Mouse (Mus musculus) hindbrain, embryonic 11.5 days (tissue): ENCODE results near the gene Ctsl. TPM values are rescaled to one million over a fixed set of nuclear protein-coding genes. Genes with fewer than 3 reads are reported as not detected.

Experiments
- ATAC-seq: fragments of 200-750 bp; cut with Nextera tagmentation; 2 replicates; pipeline ENCODE4 v1.8.0; 2017; ENCODE audit warnings: mild to moderate bottlenecking, moderate TSS enrichment, moderate library complexity; ENCODE audit not compliant: low FRiP score
- DNase-seq: peaks from one replicate; pipeline ENCODE4 v3.0.0-alpha.2; 2015; ENCODE audit warnings: low spot score
- H3K27ac ChIP-seq: fragments of 300-500 bp; sonication (generic); 2 replicates; pipeline ENCODE4 v1.5.1; 2014; ENCODE audit warnings: mild to moderate bottlenecking, low read depth, low read length
- H3K27me3 ChIP-seq: fragments of 300-500 bp; sonication (generic); 2 replicates; pipeline ENCODE4 v1.6.1; 2014; ENCODE audit warnings: mild to moderate bottlenecking, low read length, moderate library complexity, mixed read lengths; ENCODE audit not compliant: control insufficient read depth, insufficient read depth
- H3K36me3 ChIP-seq: fragments of 300-500 bp; sonication (generic); 2 replicates; pipeline ENCODE4 v1.6.1; 2014; ENCODE audit warnings: mild to moderate bottlenecking, low read length, moderate library complexity, mixed read lengths; ENCODE audit not compliant: control insufficient read depth, insufficient read depth
- H3K4me1 ChIP-seq: fragments of 300-500 bp; sonication (generic); replicated peaks from 2 replicates; pipeline ENCODE4 v1.6.1; 2014; ENCODE audit warnings: low read length, mixed read lengths; ENCODE audit not compliant: control insufficient read depth, insufficient read depth
- H3K4me2 ChIP-seq: fragments of 300-500 bp; sonication (generic); replicated peaks from 2 replicates; pipeline ENCODE4 v1.6.1; 2014; ENCODE audit warnings: mild to moderate bottlenecking, low read depth, low read length
- H3K4me3 ChIP-seq: fragments of 300-500 bp; sonication (generic); 2 replicates; pipeline ENCODE4 v1.5.1; 2014; ENCODE audit warnings: low read depth, low read length
- H3K9ac ChIP-seq: fragments of 300-500 bp; sonication (generic); 2 replicates; pipeline ENCODE4 v1.6.1; 2014; ENCODE audit warnings: low read depth, low read length
- H3K9me3 ChIP-seq: fragments of 300-500 bp; sonication (generic); 2 replicates; pipeline ENCODE4 v1.6.1; 2016; ENCODE audit warnings: low read length; ENCODE audit not compliant: control insufficient read depth
- WGBS: fragments of 180-500 bp; shearing (Covaris S2); extraction: QIAGEN DNeasy Blood & Tissue Kit; methylation state at CpG from one replicate; pipeline ENCODE4 v1.1.7; 2014; 5-methylcytosine and 5-hydroxymethylcytosine counted together
- polyA plus RNA-seq: library from polyadenylated mRNA; unstranded; fragments of >200 nt; fragmentation: Nextera tagmentation; extraction: Ambion mirVana; gene quantifications from 2 replicates; pipeline ENCODE4 v1.2.1, GENCODE M21; 2014

The Ctsl gene
- polyA plus RNA-seq: 122 and 135 TPM in 2 replicates

DNA sequence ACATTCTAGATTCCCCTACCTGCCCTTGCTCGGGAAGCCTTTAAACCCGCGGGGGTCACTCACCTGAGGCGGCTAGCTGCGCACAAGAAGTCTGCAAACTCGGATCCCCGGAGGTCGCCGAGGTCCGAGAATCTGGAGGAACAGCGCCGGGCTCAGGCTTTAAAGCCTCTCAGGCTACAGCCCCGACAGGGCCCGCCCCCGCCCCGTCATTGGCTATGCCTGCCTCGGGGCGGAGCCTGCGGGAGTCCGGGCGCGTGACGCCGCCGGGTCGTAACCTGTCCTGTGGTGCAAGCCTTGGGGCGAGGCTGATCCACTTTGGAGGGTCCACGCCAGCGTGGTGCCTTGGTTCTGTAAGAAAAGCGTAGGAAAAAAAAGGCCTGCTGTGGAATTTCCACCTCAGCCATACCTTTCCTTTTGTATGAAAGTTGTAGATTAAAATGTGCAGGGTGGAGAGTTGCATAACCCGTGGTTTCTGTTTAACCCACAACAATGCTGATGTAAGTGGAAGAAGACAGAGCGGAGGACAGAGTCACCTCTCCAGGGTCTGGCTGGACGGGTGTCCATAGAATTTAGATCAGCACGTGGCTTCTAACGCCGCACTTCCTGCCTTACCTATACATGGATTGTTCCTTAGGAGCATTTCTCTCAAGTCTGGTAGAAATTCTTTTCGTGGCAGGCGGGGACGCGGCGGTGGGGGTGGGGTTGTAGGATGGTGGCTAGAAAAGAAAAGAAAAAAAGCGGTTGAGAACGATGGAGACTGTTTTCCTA is at the start of gene Ctsl:
Ctsl (minus strand) TSS at position 718 of the 768 bp plus-strand sequence.
- H3K4me2 ChIP-seq: peak within 1 kb of the TSS; percentile 55
- peak within 1 kb of the TSS; percentile 58 for H3K9ac ChIP-seq
- under 1% methylated on average over 43 of the region's 43 CpGs for WGBS
- ATAC-seq: peak; percentile 100
- H3K36me3 ChIP-seq: peaks cover 7% of the 10 kb centered on the region; the same call in 1 of the 2 replicates
- no peaks in the 10 kb centered on the region for H3K27me3 ChIP-seq
- no peaks in the 10 kb centered on the region for H3K4me1 ChIP-seq
- peak; percentile 93 for DNase-seq
- peak within 1 kb of the TSS; percentile 33; the same call in 1 of the 2 replicates for H3K27ac ChIP-seq
- no peaks in the 10 kb centered on the region for H3K9me3 ChIP-seq
- peak within 1 kb of the TSS; percentile 54 for H3K4me3 ChIP-seq

DNA sequence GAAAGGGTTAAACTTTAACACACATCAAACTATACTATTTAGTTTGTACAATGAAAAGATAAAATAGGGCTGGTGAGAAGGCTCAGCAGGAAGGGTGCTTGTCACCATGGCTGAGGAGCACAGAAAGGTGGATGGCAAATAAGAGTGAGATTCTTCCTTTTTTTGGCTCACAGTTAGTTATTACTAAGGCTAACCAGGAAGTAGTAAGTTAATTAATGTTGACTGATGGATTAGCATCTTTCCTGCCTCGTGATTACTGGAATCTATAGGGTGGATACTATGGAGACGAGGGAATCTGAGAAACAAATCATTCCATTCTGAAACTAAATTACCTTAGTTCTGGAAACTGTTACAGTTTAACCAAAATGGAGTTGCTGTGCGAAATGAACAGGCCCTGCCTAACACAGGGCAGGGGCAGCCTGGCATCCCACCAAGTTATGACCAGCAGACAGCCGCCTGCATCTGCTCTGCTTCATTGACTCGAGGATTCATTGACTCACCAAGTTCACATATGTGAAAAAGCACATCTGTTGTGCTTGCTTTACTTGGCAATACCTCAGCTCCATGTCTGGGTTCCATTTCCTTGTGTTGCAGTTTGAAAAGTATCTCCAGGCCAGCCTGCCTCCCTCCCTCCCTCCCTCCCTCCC is 46.4 kb upstream of the Ctsl start:
- 65% methylated on average over 5 of the region's 5 CpGs for WGBS
- DNase-seq: no peak
- no peaks in the 10 kb centered on the region for H3K27me3 ChIP-seq

GRCm38 (mm10) chr13:64415659-64416058 is 45.0 kb upstream of the Ctsl start:
- no peak for ATAC-seq
- Histone ChIP-seq H3K36me3 (no peaks in the 10 kb centered on the region), H3K4me1 (no peaks in the 10 kb centered on the region), H3K27ac (no peak overlapping the region), H3K9ac (no peak overlapping the region), H3K4me3 (no peak overlapping the region), H3K4me2 (no peak overlapping the region), H3K27me3 (no peaks in the 10 kb centered on the region), H3K9me3 (no peaks in the 10 kb centered on the region)
- DNase-seq: no peak
- 87% methylated on average over 2 of the region's 2 CpGs for WGBS

More for the DNA sequence above, 46.4 kb upstream of the Ctsl start:
- H3K4me2 ChIP-seq: no peak overlapping the region
- H3K4me3 ChIP-seq: no peak overlapping the region
- H3K4me1 ChIP-seq: no peaks in the 10 kb centered on the region
- no peaks in the 10 kb centered on the region for H3K9me3 ChIP-seq
- H3K9ac ChIP-seq: no peak overlapping the region
- ATAC-seq: no peak
- H3K27ac ChIP-seq: no peak overlapping the region
- H3K36me3 ChIP-seq: no peaks in the 10 kb centered on the region

- Histone ChIP-seq H3K9ac (no peak overlapping the region), H3K4me1 (no peaks in the 10 kb centered on the region), H3K36me3 (no peaks in the 10 kb centered on the region), H3K27me3 (no peaks in the 10 kb centered on the region), H3K4me3 (no peak overlapping the region), H3K27ac (no peak overlapping the region), H3K4me2 (no peak overlapping the region), H3K9me3 (no peaks in the 10 kb centered on the region)
- WGBS: 81% methylated on average over 2 of the region's 2 CpGs
- DNase-seq (no peak), ATAC-seq (no peak)
Observed at GRCm38 (mm10) chr13:64412752-64413257, 42.1 kb upstream of the Ctsl start.

- DNase-seq (no peak), ATAC-seq (no peak)
- Histone ChIP-seq H3K9me3 (no peaks in the 10 kb centered on the region), H3K4me2 (no peak overlapping the region), H3K36me3 (no peaks in the 10 kb centered on the region), H3K27me3 (no peaks in the 10 kb centered on the region), H3K9ac (no peak overlapping the region), H3K27ac (no peak overlapping the region), H3K4me3 (no peak overlapping the region), H3K4me1 (no peaks in the 10 kb centered on the region)
- 91% methylated on average over 2 of the region's 2 CpGs for WGBS
Observed at GRCm38 (mm10) chr13:64411282-64411681, 40.6 kb upstream of the Ctsl start.

DNA sequence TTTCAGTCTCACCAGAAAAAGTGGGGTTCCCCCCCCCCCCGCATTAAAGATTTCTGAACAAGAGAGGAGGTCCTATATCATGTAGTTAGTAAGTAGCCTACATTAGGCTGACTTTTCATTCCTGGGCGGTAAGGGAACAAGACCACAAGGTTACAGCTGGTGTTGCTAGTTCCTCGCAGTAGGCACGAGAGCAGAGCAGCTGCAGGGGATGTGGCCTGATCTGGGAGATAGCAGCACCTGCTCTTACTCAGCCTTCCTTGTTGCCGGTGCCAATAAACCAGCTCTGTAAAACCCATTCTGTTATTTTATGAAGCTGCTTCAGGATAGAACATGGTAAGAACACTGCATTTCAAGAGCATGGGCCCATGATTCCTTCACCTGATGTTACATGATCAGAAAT is 39.9 kb upstream of the Ctsl start:
- no peak overlapping the region for H3K9ac ChIP-seq
- no peak for ATAC-seq
- no peak overlapping the region for H3K4me2 ChIP-seq
- H3K4me1 ChIP-seq: no peaks in the 10 kb centered on the region
- H3K4me3 ChIP-seq: no peak overlapping the region
- no peak for DNase-seq
- H3K27ac ChIP-seq: no peak overlapping the region
- H3K9me3 ChIP-seq: no peaks in the 10 kb centered on the region
- no peaks in the 10 kb centered on the region for H3K27me3 ChIP-seq
- H3K36me3 ChIP-seq: no peaks in the 10 kb centered on the region
- WGBS: 82% methylated on average over 5 of the region's 5 CpGs

DNA sequence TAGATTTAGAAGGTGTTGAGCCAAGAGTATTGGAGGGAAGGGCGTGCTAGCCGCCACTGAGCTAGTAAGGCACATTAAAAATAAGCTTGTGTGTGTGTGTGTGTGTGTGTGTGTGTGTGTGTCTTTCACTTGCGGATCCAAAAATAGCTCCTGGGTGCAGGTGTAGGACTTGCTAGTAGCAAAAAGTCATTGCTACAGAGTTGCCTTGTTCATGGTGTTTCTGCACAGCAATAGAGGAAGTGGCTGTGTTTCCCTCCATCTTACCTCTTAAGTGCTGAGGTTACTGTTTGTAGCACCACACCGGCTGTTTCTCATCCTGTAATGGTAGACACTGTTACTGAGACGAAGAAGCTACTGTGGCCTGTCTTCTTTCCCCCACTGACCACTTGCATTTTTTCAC is 37.3 kb upstream of the Ctsl start:
- Histone ChIP-seq H3K9ac (no peak overlapping the region), H3K4me3 (no peak overlapping the region), H3K4me2 (no peak overlapping the region), H3K27ac (no peak overlapping the region), H3K9me3 (no peaks in the 10 kb centered on the region), H3K27me3 (no peaks in the 10 kb centered on the region), H3K36me3 (no peaks in the 10 kb centered on the region), H3K4me1 (no peaks in the 10 kb centered on the region)
- WGBS: 97% methylated on average over 5 of the region's 5 CpGs
- no peak for ATAC-seq
- DNase-seq: no peak

DNA sequence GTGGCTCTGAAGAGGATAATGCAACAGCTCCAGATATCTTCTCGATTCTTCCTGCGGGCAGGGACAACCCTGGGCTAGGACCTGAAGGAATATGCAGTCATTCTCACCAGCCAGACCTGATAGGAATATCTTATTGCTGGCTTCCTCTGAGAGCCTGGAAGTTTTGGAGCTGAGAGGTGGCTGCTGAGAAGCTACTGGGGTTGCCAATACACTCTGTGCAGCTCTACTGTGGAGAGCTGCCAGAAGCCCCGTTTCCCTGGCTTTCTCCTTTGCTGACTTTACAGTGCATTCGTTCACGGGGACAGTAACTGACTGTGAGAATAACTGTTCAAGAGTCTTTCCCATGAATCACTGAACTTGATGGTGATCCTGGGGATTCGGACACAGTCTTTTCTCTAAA is 34.9 kb upstream of the Ctsl start:
- H3K4me1 ChIP-seq: no peaks in the 10 kb centered on the region
- no peak overlapping the region for H3K4me3 ChIP-seq
- no peak overlapping the region for H3K9ac ChIP-seq
- no peaks in the 10 kb centered on the region for H3K27me3 ChIP-seq
- ATAC-seq (no peak), DNase-seq (no peak)
- H3K36me3 ChIP-seq: no peaks in the 10 kb centered on the region
- no peaks in the 10 kb centered on the region for H3K9me3 ChIP-seq
- no peak overlapping the region for H3K4me2 ChIP-seq
- 85% methylated on average over 6 of the region's 6 CpGs for WGBS
- H3K27ac ChIP-seq: no peak overlapping the region
